Mouse (Mus musculus) liver, adult 2 months (tissue): ENCODE results near the gene Trim7.
"Not testable (repeated sequence)": the region's sequence is repeated elsewhere in the genome, so short reads cannot be mapped to it uniquely, and the experiment has no call there.

Source experiments
- CTCF ChIP-seq: fragments of 200-500 bp; IDR thresholded peaks from 2 replicates; pipeline ENCODE4 v1.5.1; 2011; ENCODE audit warnings: low read depth, low read length, control low read depth
- POLR2A ChIP-seq: fragments of 200-500 bp; IDR thresholded peaks from 2 replicates; pipeline ENCODE4 v1.6.1; 2011; ENCODE audit warnings: low read length, control low read depth; ENCODE audit not compliant: insufficient read depth; ENCODE audit errors: extremely low read depth

GRCm38 (mm10) chr11:48821299-48821698 is 4.6 kb upstream of the Trim7 start:
- TF ChIP-seq POLR2A, CTCF: not testable (repeated sequence)
